Mouse (Mus musculus): Measurements from ENCODE around the gene Dctpp1. TPM values are rescaled to one million over a fixed set of nuclear protein-coding genes. Genes with fewer than 3 reads are reported as not detected.

Dctpp1 gene
- total RNA-seq, 1 experiment from 2014 or later = 60.5 TPM

DNA sequence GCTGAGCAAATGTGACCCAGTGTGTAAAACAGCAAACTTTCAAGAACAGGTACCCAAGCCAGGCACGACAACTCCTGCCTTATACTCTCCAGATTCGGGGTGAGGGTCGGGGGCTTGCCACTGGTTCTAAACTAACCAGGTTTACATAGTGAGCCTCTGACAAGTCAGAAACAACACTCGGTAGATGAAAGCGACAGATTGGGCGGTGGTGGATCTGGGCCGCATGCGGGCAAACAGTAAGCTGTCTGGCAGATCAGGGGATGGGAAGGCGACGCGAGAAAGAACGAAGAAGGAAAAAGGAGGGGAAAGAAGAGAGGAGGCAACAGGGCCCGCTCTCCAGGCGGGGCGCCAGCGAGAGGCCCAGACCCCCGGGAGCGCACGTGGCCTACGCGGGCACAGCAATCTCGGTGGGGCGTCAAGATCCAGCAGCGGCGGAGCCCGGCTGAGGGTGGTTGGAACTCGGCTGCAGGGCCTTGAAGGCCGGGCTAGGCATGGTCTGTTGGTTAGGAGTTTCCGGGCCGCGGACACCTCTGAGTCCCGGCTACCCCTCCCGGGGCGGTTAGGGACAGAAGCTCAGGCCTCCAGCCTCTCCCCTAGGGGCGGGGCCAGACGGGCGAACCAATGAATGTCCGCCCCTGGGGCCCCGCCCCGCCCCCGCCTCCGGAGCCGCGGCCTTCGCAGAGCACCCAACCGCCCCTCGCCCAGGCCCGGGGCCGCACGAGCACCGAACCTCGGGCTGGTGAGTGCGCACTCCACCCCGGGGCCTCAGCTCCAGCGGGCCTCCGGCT is 16.4 kb downstream of the Dctpp1 start, which contains the start of gene Zfp771:
Zfp771 (plus strand) TSS at position 405 of the 788 bp plus-strand sequence.
- ATAC-seq (replicated peaks in 1 of 2; ENCODE audit: insufficient read depth in 1 of 2, low FRiP score in 2 of 2, low TSS enrichment in 1 of 2, low read depth in 1 of 2, poor library complexity in 2 of 2, severe bottlenecking in 2 of 2) = peak; percentile 94

DNA sequence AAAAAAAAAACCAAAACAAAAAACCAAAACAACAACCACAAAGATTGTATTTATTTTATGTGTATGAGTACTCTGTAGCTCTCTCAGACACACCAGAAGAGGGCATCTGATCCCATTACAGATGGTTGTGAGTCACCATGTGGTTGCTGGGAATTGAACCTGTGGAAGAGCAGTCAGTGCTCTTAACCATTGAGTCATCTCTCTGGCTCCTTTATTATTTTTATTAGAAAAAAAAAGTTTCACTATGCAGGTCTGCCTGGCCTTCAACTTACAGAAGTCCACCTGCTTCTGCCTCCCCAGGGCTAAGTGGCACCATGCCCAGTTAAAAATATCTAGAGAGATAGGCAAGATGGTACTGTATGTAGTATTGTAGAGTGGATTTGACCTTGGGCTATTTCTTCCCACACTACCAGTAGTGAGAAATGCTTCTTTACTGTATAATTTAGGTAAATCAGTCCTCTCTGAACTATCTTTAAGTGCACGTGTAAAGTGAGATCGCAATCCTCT is 17.1 kb downstream of the Dctpp1 start:
- no peak for ATAC-seq (replicated peaks in 1 of 2; ENCODE audit: insufficient read depth in 1 of 2, low FRiP score in 2 of 2, low TSS enrichment in 1 of 2, low read depth in 1 of 2, poor library complexity in 2 of 2, severe bottlenecking in 2 of 2)

DNA sequence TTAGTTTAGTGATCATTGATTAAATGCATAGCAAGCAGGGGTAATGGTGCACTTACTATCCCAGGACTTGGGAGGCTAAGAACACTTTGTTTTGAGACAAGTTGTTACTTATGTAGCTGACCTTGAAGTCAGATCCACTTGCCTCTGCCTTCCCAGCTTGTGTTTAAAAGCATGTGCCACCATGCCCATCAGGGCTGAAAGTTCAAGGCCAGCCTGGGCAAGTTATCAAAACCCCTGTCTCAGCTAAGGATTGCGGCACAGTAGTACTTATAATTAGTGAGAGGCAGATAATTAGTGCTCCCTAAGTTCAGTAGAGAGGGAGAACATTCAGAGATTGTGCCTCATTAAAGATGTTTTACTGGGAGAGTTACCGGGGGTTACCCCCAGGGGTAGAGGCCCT is 25.7 kb downstream of the Dctpp1 start:
- ATAC-seq (replicated peaks in 1 of 2; ENCODE audit: insufficient read depth in 1 of 2, low FRiP score in 2 of 2, low TSS enrichment in 1 of 2, low read depth in 1 of 2, poor library complexity in 2 of 2, severe bottlenecking in 2 of 2) = no peak

DNA sequence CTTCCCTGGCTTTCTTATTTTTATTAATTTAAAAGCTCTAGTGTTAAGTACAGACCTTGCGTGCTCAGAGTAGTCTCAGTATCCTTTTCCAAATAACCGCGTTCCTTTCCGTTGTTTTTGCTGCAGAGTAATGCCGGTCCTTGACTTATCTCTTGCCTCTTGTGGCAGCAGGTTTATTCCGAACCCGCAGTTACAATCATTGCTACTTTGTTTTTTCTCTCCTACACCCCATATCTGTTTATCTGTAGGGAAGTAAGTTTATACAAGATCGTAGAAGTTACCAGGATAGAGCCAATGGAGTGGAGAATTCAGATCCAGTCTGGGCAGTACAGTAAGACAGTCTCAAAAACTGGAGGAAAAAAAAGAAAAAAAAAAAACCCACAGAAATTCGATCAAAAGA is 26.7 kb downstream of the Dctpp1 start:
- ATAC-seq (replicated peaks in 1 of 2; ENCODE audit: insufficient read depth in 1 of 2, low FRiP score in 2 of 2, low TSS enrichment in 1 of 2, low read depth in 1 of 2, poor library complexity in 2 of 2, severe bottlenecking in 2 of 2) = no peak

DNA sequence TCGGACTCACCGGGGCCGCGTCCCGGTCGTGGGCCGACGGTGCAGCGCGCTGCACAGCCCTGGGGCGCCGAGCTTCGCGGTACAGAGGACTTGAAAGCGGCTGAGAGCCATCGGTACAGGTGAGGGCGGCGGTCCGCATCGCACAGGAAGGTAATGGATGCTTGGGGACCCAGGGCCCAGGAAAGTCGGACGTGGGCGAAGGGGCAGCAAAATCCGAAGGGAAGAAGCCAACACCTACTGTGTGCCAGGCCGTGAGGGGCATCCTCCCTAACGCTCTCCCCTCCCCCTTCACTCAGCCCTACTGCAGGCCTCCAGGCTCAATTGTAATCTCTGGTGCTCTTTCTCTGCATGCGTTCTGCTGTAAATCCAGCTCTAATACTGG is 27.1 kb downstream of the Dctpp1 start:
- ATAC-seq (replicated peaks in 1 of 2; ENCODE audit: insufficient read depth in 1 of 2, low FRiP score in 2 of 2, low TSS enrichment in 1 of 2, low read depth in 1 of 2, poor library complexity in 2 of 2, severe bottlenecking in 2 of 2) = 0 out of 4 replicates have a peak, but pooled peaks of 1 of the 2 experiments have one; percentile 2

DNA sequence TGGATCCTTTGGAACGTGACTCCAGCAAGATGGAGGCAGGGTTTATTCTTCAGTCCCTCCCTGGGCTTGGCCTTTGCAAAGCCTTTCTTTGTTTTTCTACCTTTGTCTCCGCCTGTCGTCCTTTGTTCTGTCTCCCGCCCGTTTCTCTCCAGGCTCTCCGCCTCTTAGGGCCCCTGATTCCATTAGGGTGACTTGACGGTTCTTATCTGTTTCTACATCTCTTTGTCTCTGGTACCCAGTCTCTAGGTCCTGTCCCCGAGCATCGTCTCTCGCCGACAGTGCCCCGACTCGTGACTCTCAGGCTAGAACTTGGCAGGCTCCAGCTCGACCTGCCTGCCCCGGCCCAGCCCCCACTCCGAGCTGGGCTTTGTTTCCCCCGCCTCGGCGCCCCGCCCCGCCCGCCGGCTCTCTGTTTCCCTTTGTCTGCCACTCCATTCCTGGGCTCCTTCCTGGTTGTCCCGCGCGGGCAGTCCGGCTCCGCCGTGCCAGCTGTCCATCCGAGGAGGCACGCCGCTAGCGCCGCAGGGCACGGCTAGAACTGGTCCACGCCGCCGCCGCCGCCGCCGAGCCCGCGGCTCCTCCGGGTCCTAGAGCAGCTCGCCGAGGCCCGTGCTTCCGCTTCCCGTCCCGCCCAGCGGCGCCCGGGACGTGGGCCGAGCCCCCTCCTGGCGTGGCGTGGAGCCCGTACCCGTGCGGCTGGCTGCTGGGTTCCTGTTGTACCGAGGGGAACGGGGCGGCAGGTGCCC is 27.7 kb downstream of the Dctpp1 start, which contains the start of the genes Zfp553 and Sept1:
Zfp553 (plus strand) TSS at position 440 of the 746 bp plus-strand sequence.
Sept1 (minus strand) TSS at position 509 of the 746 bp plus-strand sequence.
- ATAC-seq (replicated peaks in 1 of 2; ENCODE audit: insufficient read depth in 1 of 2, low FRiP score in 2 of 2, low TSS enrichment in 1 of 2, low read depth in 1 of 2, poor library complexity in 2 of 2, severe bottlenecking in 2 of 2) = peak; percentile 55 to 74

DNA sequence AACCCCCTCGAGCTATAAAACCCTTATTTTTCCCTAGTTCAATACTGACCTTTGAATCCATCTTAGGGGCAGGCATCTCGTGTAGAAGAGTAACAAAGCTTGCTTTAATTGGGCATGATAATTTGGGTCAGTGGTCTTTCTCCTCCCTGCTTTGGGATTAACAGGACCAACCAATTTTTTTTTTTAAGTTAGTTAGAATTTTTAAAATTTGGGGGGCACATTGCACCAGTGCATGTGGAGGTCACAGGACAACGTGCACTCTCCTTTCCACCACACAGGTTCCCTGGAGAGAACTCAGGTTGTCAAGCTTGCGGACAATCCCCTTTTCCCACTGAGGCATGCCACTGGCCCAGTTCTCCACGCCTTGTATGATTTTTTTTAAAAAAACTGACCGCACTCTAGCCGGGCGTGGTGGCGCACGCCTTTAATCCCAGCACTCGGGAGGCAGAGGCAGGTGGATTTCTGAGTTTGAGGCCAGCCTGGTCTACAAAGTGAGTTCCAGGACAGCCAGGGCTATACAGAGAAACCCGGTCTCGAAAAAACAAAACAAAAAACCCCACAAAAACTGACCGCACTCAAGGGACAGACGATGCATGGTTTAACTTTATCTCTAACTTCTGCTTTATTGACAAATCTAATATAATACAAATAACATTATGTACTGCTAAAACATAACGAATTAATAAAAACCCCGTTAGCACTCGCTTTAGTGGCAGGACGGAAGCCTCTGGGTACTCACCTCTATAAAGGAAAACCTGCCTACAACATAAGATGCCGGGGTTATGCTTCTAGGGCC is 28.5 kb downstream of the Dctpp1 start:
- ATAC-seq (replicated peaks in 1 of 2; ENCODE audit: insufficient read depth in 1 of 2, low FRiP score in 2 of 2, low TSS enrichment in 1 of 2, low read depth in 1 of 2, poor library complexity in 2 of 2, severe bottlenecking in 2 of 2) = no peak

DNA sequence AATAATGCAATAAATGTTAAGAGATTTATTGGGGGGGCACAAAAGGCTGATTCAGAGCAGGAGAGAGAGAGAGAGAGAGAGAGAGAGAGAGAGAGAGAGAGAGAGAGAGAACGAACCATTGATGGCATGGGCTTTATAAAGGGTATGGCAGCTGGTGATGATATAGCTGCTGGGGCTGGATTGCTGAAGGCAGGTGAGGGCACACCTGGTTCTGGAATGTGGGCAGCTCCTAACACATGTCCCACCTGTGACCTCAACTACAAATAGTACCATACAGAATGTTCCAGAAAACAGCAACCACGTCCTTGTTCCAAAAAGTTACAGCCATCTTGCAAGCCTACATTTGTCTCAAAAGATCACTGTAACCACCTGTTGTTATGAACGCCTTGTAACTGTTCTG is 29.1 kb downstream of the Dctpp1 start:
- ATAC-seq (replicated peaks in 1 of 2; ENCODE audit: insufficient read depth in 1 of 2, low FRiP score in 2 of 2, low TSS enrichment in 1 of 2, low read depth in 1 of 2, poor library complexity in 2 of 2, severe bottlenecking in 2 of 2) = no peak

DNA sequence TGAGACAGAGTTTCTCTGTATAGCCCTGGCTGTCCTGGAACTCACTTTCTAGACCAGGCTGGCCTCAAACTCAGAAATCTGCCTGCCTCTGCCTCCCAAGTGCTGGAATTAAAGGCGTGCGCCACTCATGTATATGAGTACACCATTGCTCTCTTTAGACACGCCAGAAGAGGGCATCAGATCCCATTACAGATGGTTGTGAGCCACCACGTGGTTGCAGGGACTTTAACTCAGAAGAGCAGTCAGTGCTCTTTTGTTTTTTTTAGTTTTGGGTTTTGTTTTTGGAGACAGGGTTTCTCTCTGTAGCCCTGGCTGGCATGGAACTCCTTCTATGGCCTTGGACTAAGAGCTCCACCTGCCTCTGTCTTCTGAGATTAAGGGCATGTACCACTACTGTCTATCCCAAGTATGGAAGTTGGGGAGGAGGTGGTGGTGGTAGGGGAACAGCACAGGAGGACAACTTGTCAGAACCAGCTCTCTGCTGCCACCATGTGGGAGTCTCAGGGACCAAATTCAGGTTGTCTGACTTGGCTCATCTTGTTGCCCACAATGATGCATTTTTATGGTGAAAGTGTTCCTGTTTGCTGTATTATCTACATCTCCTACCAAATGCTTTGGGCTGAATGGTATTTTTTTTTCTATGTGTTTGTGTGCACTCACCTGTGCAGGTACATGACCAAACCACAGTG is 31.8 kb downstream of the Dctpp1 start:
- peak; percentile 77 to 79 for ATAC-seq (replicated peaks in 1 of 2; ENCODE audit: insufficient read depth in 1 of 2, low FRiP score in 2 of 2, low TSS enrichment in 1 of 2, low read depth in 1 of 2, poor library complexity in 2 of 2, severe bottlenecking in 2 of 2)

DNA sequence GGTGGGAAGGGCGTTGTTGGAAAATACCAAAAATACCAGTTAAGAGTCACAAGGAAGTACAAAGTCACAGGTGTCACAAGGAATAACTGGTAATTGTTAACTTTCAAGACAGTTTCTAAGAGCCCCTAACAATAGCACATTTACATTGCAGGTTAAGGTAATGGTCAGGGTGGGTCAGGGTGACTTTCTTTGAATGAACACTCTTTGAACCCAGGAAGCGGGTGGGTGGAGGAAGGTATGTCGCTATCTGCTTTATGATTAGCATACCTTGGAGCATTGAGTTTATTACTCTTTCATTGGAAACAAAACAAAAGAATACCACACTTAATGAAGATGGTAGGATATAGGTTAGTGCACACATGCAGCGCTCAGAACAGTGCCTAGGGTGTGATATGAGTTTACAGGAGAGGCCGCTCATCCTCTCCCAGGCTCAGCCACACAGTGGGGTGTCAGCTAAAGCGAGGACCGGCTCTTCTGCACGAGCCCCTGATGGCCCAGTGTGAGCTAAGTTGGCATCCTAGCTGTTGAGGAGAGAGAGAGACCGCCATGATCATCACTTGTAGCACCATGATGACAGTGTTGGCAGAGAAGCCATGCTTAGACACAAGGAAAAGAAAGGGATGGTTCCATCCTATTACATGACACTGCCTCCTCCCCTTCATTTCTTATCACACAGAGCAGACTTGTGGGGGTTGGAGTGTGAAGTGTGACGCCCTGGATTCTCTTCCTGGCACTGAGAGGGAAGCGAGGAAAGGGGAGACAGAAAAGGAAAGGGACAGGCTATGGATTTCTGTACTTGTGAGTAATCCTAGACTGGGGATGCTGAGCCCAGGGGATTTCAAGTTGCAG is 35.1 kb downstream of the Dctpp1 start:
- ATAC-seq (replicated peaks in 1 of 2; ENCODE audit: insufficient read depth in 1 of 2, low FRiP score in 2 of 2, low TSS enrichment in 1 of 2, low read depth in 1 of 2, poor library complexity in 2 of 2, severe bottlenecking in 2 of 2) = no peak

DNA sequence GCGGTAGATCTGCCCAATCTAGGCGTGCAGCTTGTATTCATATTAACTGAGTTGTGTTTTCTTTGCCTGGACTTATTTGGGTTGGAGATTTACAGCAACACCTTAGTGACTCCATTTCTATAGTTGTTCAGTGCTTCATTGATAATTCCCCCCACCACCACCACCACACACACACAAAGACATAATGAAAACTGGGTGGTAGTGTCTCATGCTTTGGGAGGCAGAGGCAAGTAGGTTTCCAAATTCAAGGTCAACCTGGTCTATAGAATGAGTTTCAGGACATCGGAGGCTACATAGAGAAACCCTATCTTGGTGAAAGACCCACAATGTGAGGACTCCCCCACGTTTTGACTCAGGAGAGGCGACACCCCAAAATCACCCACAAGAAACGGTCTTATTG is 35.9 kb downstream of the Dctpp1 start:
- no peak for ATAC-seq (replicated peaks in 1 of 2; ENCODE audit: insufficient read depth in 1 of 2, low FRiP score in 2 of 2, low TSS enrichment in 1 of 2, low read depth in 1 of 2, poor library complexity in 2 of 2, severe bottlenecking in 2 of 2)

DNA sequence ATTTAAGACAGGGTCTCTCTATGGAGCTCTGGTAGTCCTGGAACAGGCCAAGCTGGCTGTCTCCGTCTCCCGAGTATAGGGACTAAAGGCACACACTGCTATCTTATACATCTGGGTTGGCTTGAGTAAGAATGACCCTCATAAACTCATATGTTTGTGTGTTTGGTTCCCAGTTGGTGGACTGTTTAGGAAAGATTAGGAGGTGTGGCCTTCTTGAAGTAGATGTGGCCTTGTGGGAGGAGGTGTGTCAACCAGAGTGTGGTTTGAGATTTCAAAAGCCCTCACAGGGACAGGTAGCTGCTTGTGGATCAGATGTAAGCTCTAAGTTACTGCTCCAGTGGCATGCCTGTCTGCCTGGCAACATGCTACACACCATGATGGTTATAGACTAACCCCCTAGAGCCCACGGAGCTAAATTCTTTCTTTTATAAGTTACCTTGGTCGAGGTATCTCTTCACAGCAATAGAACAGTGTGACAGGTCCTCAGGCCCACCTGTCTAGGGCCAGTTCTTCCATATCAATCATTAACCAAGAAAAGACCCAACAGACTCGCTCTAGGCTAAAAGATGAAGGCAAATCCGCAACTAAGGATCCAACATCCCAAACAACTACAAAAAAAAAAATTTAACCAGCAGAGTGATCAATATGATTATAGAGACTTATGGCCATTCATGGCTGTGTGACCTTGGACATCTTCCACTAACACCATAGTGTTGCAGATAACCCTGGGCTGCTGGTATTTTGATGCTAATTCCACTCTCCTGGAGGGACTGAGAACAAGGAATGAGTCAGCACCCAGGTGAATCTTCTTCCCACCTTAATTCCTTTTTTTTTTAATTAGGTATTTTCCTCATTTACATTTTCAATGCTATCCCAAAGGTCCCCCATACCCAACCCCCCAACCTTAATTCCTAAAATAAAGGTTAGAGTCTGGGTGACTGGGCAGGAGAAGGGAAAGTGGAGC is 36.7 kb downstream of the Dctpp1 start:
- ATAC-seq (replicated peaks in 1 of 2; ENCODE audit: insufficient read depth in 1 of 2, low FRiP score in 2 of 2, low TSS enrichment in 1 of 2, low read depth in 1 of 2, poor library complexity in 2 of 2, severe bottlenecking in 2 of 2) = no peak

DNA sequence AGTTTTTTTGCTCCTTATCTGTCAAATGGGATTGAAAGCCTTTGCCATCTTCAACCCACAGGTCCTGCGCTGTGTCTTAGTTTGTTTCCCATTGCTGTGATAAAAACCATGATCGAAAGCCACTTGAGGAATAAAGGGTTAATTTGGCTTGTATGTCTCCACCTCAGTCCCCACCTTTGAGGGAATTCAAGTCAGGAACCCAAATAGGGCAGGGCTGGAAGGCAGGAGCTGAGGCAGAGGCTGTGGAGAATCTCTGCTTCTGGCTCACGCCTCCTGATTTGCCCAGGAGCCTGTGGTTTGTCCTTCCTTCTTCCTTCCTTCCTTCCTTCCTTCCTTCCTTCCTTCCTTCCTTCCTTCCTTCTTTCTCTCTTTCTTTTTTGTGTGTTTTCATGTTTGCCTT is 37.4 kb downstream of the Dctpp1 start:
- ATAC-seq (replicated peaks in 1 of 2; ENCODE audit: insufficient read depth in 1 of 2, low FRiP score in 2 of 2, low TSS enrichment in 1 of 2, low read depth in 1 of 2, poor library complexity in 2 of 2, severe bottlenecking in 2 of 2) = no peak

DNA sequence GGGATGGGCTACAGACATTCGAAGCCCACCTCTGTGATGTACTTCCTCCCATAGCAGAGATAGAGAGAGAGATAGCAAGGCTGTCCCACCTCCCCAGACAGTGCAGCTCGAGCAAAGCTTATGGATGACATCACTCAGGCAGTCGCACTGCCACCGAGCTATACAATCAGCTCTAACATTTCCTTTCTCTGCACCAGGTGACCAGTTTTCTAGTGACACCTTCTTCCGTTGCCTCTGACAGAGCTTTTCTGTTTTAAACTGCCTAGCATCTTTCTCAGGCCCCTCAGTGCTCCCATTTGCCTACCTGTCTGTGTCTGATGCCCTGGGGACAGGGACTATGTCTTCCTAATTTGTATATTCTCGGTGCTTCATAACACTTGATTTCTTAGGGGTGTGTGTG is 40.1 kb downstream of the Dctpp1 start:
- no peak for ATAC-seq (replicated peaks in 1 of 2; ENCODE audit: insufficient read depth in 1 of 2, low FRiP score in 2 of 2, low TSS enrichment in 1 of 2, low read depth in 1 of 2, poor library complexity in 2 of 2, severe bottlenecking in 2 of 2)

DNA sequence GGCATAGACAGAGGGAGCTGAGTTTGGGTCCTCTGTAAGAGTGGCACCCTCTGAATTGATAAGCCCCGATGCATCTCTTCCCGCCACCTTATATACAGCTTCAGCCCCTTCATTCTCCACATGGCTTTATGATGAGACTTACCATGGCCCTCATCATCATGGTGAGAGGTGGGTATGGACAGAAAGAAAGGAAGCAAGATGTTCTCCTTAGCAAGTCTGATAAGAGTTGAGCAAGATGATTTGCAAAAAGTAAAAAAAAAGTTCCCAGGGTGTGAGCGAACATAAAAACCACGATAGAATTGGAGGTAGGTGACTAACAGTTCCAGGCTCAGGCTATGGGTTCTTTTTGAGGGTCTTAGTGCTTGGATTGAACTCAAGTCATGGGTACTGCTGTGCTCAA is 41.8 kb downstream of the Dctpp1 start:
- ATAC-seq (replicated peaks in 1 of 2; ENCODE audit: insufficient read depth in 1 of 2, low FRiP score in 2 of 2, low TSS enrichment in 1 of 2, low read depth in 1 of 2, poor library complexity in 2 of 2, severe bottlenecking in 2 of 2) = peak; percentile 3 to 32; a peak in 2 of 4 replicates
